Mouse (Mus musculus) brain, embryonic 14.5 days (tissue): Measurements from ENCODE around the gene Tfip11.

ENCODE experiments used
- CTCF ChIP-seq: fragments of 200-500 bp; IDR thresholded peaks from 2 replicates; pipeline ENCODE4 v1.5.1; 2012; ENCODE audit warnings: inconsistent platforms, mild to moderate bottlenecking, moderate library complexity, borderline replicate concordance; ENCODE audit not compliant: insufficient read depth, insufficient read length; ENCODE audit errors: extremely low read depth
- POLR2A ChIP-seq: fragments of 200-500 bp; IDR thresholded peaks from 2 replicates; pipeline ENCODE4 v1.6.1; 2012; ENCODE audit warnings: mild to moderate bottlenecking, inconsistent platforms, borderline replicate concordance; ENCODE audit not compliant: poor library complexity, insufficient read depth, insufficient read length, severe bottlenecking; ENCODE audit errors: extremely low read depth

GRCm38 (mm10) chr5:112295564-112295963, 30.6 kb upstream of the Tfip11 start:
- no peak for TF ChIP-seq CTCF
- no peak for TF ChIP-seq POLR2A
